Mouse (Mus musculus) limb, embryonic 13.5 days (tissue): ENCODE measurements around the gene Plcl1. TPM values are rescaled to one million over a fixed set of nuclear protein-coding genes. Genes with fewer than 3 reads are reported as not detected.
"Not testable (repeated sequence)": the region's sequence is repeated elsewhere in the genome, so short reads cannot be mapped to it uniquely, and the experiment has no call there.

Source experiments
- ATAC-seq: fragments of 200-750 bp; cut with Nextera tagmentation; 2 replicates; pipeline ENCODE4 v1.8.0; 2017; ENCODE audit warnings: low read depth, moderate number of reproducible peaks, moderate TSS enrichment; ENCODE audit not compliant: low FRiP score
- H3K27ac ChIP-seq: fragments of 300-500 bp; sonication (generic); 2 replicates; pipeline ENCODE4 v1.5.1; 2015; ENCODE audit warnings: inconsistent platforms, mild to moderate bottlenecking, moderate library complexity
- H3K27me3 ChIP-seq: fragments of 300-500 bp; sonication (generic); 2 replicates; pipeline ENCODE4 v1.6.1; 2015; ENCODE audit warnings: mild to moderate bottlenecking, inconsistent platforms
- H3K36me3 ChIP-seq: fragments of 300-500 bp; sonication (generic); 2 replicates; pipeline ENCODE4 v1.6.1; 2015; ENCODE audit warnings: inconsistent platforms, mild to moderate bottlenecking, moderate library complexity
- H3K4me1 ChIP-seq: fragments of 300-500 bp; sonication (generic); 2 replicates; pipeline ENCODE4 v1.6.1; 2015; ENCODE audit warnings: inconsistent platforms
- H3K4me2 ChIP-seq: fragments of 300-500 bp; sonication (generic); replicated peaks from 2 replicates; pipeline ENCODE4 v1.6.1; 2015; ENCODE audit warnings: inconsistent platforms, mild to moderate bottlenecking, moderate library complexity
- H3K4me3 ChIP-seq: fragments of 300-500 bp; sonication (generic); 2 replicates; pipeline ENCODE4 v1.5.1; 2015; ENCODE audit warnings: moderate library complexity, mild to moderate bottlenecking, inconsistent platforms
- H3K9ac ChIP-seq: fragments of 300-500 bp; sonication (generic); 2 replicates; pipeline ENCODE4 v1.6.1; 2015; ENCODE audit warnings: mild to moderate bottlenecking, inconsistent platforms
- H3K9me3 ChIP-seq: fragments of 300-500 bp; sonication (generic); 2 replicates; pipeline ENCODE4 v1.6.1; 2016; ENCODE audit warnings: inconsistent platforms
- WGBS: fragments of 180-500 bp; shearing (Covaris S2); methylation state at CpG from one replicate; pipeline ENCODE4 v1.1.7; 2015; 5-methylcytosine and 5-hydroxymethylcytosine counted together
- polyA plus RNA-seq: library from polyadenylated mRNA; unstranded; fragments of >200 nt; fragmentation: Nextera tagmentation; extraction: Ambion mirVana; gene quantifications from 2 replicates; pipeline ENCODE4 v1.2.1, GENCODE M21; 2015

The Plcl1 gene
- polyA plus RNA-seq, 1 experiment from 2014 or later: 1.3 TPM

DNA sequence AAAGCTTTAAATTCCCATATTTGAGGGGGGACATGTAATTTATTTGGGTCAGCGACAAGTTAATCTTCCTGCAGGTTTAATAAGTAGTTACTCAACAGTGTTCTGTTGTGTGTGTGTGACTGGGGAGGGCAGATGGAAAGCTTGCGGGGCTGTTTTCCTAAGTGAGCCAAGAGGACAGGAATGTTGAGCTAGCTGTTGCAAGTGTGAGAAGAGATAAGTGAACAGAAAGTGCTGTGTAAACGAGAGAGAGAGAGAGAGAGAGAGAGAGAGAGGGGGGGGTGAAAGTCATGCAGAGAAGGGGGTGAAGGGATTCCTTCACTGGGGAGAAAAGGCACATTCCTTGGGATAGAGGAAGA lies 39.9 kb downstream of the Plcl1 start:
- no peak overlapping the region for H3K4me3 ChIP-seq
- ATAC-seq: no peak
- H3K4me1 ChIP-seq: no peaks in the 10 kb centered on the region
- no peak overlapping the region for H3K27ac ChIP-seq
- no peak overlapping the region for H3K9ac ChIP-seq
- H3K27me3 ChIP-seq: no peaks in the 10 kb centered on the region
- H3K9me3 ChIP-seq: no peaks in the 10 kb centered on the region
- no peak overlapping the region for H3K4me2 ChIP-seq
- 52% methylated on average over 3 of the region's 3 CpGs for WGBS
- no peaks in the 10 kb centered on the region for H3K36me3 ChIP-seq

DNA sequence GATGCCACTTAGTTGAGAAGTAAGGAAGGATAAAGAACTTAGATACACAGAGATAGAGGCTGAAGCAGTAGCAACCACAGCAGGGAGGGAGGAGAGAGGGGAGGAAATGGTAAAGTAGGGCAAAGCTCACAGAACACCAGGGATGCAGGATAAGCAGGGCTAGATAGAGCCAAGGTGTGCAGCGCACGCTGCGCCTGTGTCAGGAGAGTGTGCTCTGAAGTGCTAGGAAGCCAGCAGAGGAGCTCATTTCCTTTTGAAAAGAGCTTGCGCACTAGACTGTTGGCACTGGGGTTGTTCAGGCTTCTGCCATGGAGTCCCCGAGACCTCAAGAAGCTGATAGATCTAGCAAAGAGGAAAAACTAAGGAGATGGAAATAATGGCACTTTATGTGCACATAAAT lies 40.6 kb downstream of the Plcl1 start:
- ATAC-seq: no peak
- no peak overlapping the region for H3K9ac ChIP-seq
- no peaks in the 10 kb centered on the region for H3K9me3 ChIP-seq
- H3K27ac ChIP-seq: no peak overlapping the region
- no peak overlapping the region for H3K4me3 ChIP-seq
- no peaks in the 10 kb centered on the region for H3K27me3 ChIP-seq
- no peaks in the 10 kb centered on the region for H3K4me1 ChIP-seq
- H3K4me2 ChIP-seq: no peak overlapping the region
- no peaks in the 10 kb centered on the region for H3K36me3 ChIP-seq
- WGBS: 90% methylated on average over 5 of the region's 5 CpGs

DNA sequence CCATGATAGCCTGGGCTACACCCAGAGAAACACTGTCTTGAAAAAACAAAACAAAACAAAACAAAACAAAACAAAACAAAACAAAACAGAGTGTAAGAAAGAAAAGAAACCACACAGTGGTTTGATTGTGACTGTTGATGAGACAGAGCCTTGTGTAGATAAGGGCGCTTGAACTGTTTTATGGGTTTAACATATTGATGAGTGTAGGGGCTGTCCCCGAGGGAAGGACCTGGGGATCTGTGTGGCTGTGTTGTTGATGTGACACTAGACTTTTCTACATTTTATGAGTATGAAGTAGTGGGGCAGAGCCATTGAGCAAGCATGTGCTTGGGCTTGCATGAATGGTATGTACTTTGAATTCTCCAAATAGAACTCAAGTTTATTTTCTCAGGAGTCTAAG lies 41.2 kb downstream of the Plcl1 start:
- WGBS: 72% methylated on average over 2 of the region's 2 CpGs
- no peak for ATAC-seq
- no peaks in the 10 kb centered on the region for H3K4me1 ChIP-seq

DNA sequence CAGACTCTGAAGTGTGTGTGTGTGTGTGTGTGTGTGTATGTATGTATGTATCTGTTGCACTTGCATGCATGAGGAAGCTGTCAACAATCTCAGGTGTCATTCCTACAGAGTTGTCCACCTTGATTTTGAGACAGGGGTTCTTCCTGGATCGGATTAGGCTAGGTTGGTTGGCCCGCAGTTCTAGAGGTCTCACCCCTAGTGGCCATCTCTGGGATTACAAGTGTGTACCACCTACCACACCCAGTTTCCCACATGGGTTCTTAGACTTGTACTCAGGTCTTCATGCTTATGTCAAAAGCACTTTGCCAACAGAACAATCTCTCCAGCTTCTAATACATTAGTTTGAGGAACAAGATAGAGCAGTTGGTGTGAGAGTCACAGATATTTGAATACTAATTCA lies 41.9 kb downstream of the Plcl1 start:
- no peak overlapping the region for H3K9ac ChIP-seq
- no peak overlapping the region for H3K4me2 ChIP-seq
- H3K36me3 ChIP-seq: no peaks in the 10 kb centered on the region
- no peak overlapping the region for H3K27ac ChIP-seq
- WGBS: 82% methylated on average over 2 of the region's 2 CpGs
- H3K4me1 ChIP-seq: no peaks in the 10 kb centered on the region
- ATAC-seq: no peak
- H3K27me3 ChIP-seq: no peaks in the 10 kb centered on the region
- no peaks in the 10 kb centered on the region for H3K9me3 ChIP-seq
- H3K4me3 ChIP-seq: no peak overlapping the region

More for the DNA sequence above, 41.2 kb downstream of the Plcl1 start:
- Histone ChIP-seq H3K36me3 (no peaks in the 10 kb centered on the region), H3K27ac (no peak overlapping the region), H3K9me3 (no peaks in the 10 kb centered on the region), H3K9ac (no peak overlapping the region), H3K4me2 (no peak overlapping the region), H3K27me3 (no peaks in the 10 kb centered on the region), H3K4me3 (no peak overlapping the region)

DNA sequence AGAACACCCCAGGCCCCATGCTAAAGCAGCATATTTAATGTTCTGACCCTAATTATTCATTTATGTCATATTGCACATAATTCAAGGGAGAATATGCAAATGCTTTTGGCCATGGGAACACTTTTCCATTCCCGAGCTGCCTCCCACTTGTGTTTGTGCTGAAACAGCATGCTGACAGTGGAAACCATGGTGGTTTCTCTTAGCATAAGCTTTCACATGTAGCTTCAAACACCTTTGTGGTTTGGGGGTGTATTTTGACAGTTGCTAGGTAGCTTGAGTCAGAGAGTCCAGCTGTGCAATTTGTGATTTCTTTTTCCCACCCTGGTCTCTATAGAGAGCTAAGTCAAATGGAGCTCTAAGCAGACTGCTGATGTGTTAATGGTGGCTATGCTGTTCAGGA lies 42.4 kb downstream of the Plcl1 start:
- Histone ChIP-seq H3K4me1 (no peaks in the 10 kb centered on the region), H3K36me3 (no peaks in the 10 kb centered on the region), H3K4me3 (no peak overlapping the region), H3K9me3 (no peaks in the 10 kb centered on the region), H3K27ac (no peak overlapping the region; the same call in 1 of the 2 replicates), H3K27me3 (no peaks in the 10 kb centered on the region), H3K9ac (no peak overlapping the region), H3K4me2 (no peak overlapping the region)
- 77% methylated on average over 1 of the region's 1 CpGs for WGBS
- ATAC-seq: no peak

DNA sequence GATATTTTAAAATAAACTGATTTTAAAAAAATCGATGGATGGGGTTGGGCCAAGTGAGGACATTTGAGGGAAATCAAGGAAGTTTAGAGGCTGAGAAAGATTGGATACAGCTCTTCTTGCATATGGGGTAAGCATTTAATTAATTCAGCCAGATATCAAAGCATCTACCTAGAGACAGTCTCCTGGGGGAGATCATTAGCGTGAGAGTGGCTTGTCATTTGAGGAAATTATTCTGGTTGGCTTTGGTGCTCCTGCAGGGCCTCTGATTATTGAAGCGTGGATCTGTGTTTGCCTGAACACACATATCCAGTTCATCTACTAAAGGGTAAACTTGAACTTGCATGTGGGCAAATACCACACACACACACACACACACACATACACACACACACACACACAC lies 44.1 kb downstream of the Plcl1 start:
- H3K27me3 ChIP-seq: no peaks in the 10 kb centered on the region
- H3K4me3 ChIP-seq: no peak overlapping the region
- no peaks in the 10 kb centered on the region for H3K9me3 ChIP-seq
- 80% methylated on average over 3 of the region's 3 CpGs for WGBS
- ATAC-seq: no peak
- H3K4me2 ChIP-seq: no peak overlapping the region
- no peak overlapping the region for H3K9ac ChIP-seq
- no peaks in the 10 kb centered on the region for H3K36me3 ChIP-seq
- no peaks in the 10 kb centered on the region for H3K4me1 ChIP-seq
- no peak overlapping the region for H3K27ac ChIP-seq

DNA sequence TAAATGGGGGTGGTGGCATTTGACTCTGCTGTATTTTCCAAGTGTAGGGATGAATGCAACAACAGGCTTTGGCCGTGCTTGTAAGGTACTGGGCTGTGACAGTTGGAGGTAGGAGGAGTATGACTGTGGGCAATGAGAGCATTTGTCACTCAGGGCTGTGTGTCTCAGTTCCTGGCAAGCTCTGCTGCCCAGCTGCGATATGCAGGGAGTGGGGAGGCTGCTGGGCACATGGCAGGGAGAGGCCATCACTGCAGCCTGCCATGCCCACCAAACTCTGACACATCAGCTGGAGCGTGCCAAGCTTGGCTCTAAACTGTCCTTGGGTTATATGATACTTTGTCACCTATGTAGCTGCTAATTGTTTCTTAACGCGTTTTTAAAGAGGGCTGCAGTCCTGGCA lies 48.4 kb downstream of the Plcl1 start:
- no peak overlapping the region for H3K9ac ChIP-seq
- no peak for ATAC-seq

DNA sequence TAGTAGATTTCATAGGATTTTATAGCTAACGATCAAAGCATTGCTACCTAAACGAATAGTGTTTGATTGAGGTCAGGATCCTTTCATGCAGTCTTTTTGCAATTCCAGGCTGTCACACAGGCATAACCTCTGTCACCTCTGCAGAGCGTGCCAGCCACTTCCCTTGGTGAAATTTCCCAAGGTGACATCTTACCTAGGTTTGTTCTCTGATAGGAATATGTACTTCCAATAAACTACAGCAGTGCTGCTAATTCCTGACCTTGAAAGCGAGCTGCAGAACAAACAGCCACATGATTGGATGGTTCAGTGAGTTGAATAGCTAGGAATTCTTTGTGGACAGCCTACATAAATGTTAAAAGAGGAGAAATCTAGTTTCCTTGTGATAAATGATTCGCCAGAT lies 56.6 kb downstream of the Plcl1 start:
- no peaks in the 10 kb centered on the region for H3K36me3 ChIP-seq
- no peak overlapping the region for H3K4me3 ChIP-seq
- no peaks in the 10 kb centered on the region for H3K27me3 ChIP-seq
- H3K9me3 ChIP-seq: no peaks in the 10 kb centered on the region
- no peaks in the 10 kb centered on the region for H3K4me1 ChIP-seq
- no peak overlapping the region for H3K27ac ChIP-seq
- ATAC-seq: no peak
- no peak overlapping the region for H3K9ac ChIP-seq
- WGBS: 79% methylated on average over 5 of the region's 5 CpGs
- no peak overlapping the region for H3K4me2 ChIP-seq

More for the DNA sequence above, 48.4 kb downstream of the Plcl1 start:
- Histone ChIP-seq H3K9me3 (no peaks in the 10 kb centered on the region), H3K27me3 (no peaks in the 10 kb centered on the region), H3K4me1 (no peaks in the 10 kb centered on the region), H3K27ac (no peak overlapping the region), H3K36me3 (no peaks in the 10 kb centered on the region), H3K4me3 (no peak overlapping the region), H3K4me2 (no peak overlapping the region)
- WGBS: 78% methylated on average over 5 of the region's 5 CpGs

DNA sequence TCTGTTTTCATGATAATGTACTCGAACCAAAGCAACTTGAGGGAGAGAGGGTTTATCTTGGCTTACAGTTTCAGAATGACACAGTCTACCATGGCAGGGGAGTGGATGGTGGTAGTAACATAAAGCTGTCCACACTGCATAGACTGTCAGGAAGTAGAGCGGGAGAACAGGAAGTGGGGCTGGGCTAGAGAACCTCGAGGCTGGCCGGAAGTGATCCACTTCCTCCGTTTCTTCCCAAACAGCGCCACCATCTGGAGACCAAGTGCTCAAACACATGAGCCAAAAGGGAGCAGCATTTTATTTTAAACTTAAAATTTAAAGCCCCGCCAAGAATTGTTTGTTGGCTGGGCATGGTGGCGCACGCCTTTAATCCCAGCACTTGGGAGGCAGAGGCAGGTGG lies 68.0 kb downstream of the Plcl1 start:
- Histone ChIP-seq H3K4me1 (no peaks in the 10 kb centered on the region), H3K27ac (no peak overlapping the region), H3K4me2 (no peak overlapping the region), H3K27me3 (no peaks in the 10 kb centered on the region), H3K4me3 (no peak overlapping the region), H3K9me3 (no peaks in the 10 kb centered on the region), H3K9ac (no peak overlapping the region), H3K36me3 (no peaks in the 10 kb centered on the region)
- ATAC-seq: no peak
- 82% methylated on average over 9 of the region's 9 CpGs for WGBS

DNA sequence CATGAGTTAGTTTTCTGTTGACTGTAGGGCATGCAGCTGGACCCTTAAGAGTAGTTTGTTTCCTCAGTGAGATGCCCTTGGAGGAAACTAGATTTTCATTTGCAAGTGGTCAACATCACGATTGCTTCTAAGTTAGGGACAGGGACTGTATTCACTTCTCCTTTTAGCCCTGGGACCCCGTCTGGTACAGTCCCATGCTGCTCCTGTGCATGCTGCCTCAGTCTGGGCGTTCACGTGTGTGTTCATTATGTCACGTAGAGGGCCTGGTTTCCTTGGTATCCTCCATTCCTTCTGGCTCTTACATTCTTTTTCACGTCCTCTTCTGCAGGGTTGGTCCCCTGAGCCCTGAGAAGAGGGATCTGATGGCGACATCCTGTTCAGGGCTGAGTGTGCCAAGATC lies 69.3 kb downstream of the Plcl1 start:
- Histone ChIP-seq H3K4me1 (no peaks in the 10 kb centered on the region), H3K27ac (no peak overlapping the region), H3K9ac (no peak overlapping the region), H3K9me3 (no peaks in the 10 kb centered on the region), H3K36me3 (no peaks in the 10 kb centered on the region), H3K4me2 (no peak overlapping the region), H3K4me3 (no peak overlapping the region), H3K27me3 (no peaks in the 10 kb centered on the region)
- WGBS: 90% methylated on average over 7 of the region's 7 CpGs
- no peak for ATAC-seq

DNA sequence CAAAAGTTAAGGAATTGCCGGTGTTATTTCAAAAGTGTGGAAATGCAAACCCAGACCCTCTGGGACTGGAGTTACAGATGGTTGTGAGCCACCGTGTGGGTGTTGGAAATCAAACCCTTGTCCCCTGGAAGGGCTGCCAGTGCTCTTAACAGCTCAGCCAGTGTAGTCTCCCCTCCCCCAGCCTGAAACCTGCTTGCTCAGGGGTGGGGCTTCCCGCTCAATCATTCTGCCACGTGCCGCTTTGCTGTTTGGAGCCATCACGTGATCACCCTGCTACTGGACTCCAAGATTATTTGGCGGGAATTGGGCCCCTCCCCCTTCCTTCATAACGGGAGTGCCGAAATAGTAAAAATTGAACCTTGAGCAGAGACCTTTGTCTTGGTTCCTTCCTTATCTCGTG lies 81.7 kb downstream of the Plcl1 start:
- H3K4me2 ChIP-seq, H3K36me3 ChIP-seq, ATAC-seq, H3K27me3 ChIP-seq, H3K9ac ChIP-seq, H3K9me3 ChIP-seq, H3K4me1 ChIP-seq, H3K27ac ChIP-seq, H3K4me3 ChIP-seq: not testable (repeated sequence)
- 73% methylated on average over 10 of the region's 10 CpGs for WGBS

DNA sequence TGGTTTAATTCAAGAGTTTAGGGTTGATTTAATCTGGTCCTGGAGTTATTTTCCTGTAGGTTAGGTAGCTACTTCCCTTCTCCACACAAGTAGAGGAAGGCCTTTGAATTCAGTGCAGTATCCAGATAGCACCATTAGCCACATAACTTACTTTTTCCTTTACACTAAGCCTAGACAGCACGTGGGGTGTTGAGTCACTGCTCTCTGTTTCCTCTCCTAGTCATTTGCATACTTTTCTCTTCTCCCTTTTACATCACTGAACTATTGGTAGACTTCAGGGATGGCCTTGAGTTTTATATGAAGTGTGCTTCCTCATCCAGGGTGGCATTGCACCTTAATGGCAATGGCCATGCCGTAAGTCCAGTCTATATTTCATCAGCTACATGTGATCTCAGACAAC lies 82.5 kb downstream of the Plcl1 start:
- Histone ChIP-seq H3K27ac (no peak overlapping the region), H3K36me3 (no peaks in the 10 kb centered on the region), H3K9me3 (no peaks in the 10 kb centered on the region), H3K4me2 (no peak overlapping the region), H3K4me3 (no peak overlapping the region), H3K27me3 (no peaks in the 10 kb centered on the region), H3K9ac (no peak overlapping the region), H3K4me1 (no peaks in the 10 kb centered on the region)
- ATAC-seq: no peak
- WGBS: 81% methylated on average over 2 of the region's 2 CpGs

DNA sequence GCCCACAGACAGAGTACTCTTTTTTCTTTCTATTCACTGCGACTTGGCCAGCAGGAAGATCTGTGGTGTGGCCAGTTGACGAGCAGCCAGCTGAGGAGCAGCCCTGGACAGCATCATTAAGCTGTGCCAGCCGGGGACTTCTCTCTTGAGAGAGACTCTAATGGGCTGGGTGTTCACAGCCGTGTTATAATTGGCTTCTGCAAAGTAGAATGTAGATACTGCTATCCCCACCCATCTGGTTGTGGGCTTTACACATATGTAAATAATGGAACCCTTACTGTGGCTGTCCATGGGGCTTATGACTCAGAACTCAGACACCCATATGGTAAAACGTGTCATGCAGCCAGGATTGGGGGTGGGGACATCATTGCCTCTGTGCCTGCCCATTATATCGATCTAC lies 83.6 kb downstream of the Plcl1 start:
- H3K27me3 ChIP-seq: no peaks in the 10 kb centered on the region
- 47% methylated on average over 6 of the region's 6 CpGs for WGBS
- no peaks in the 10 kb centered on the region for H3K36me3 ChIP-seq
- H3K4me3 ChIP-seq: no peak overlapping the region
- no peaks in the 10 kb centered on the region for H3K4me1 ChIP-seq
- no peaks in the 10 kb centered on the region for H3K9me3 ChIP-seq
- H3K4me2 ChIP-seq: no peak overlapping the region
- no peak overlapping the region for H3K27ac ChIP-seq
- H3K9ac ChIP-seq: no peak overlapping the region
- ATAC-seq: no peak

DNA sequence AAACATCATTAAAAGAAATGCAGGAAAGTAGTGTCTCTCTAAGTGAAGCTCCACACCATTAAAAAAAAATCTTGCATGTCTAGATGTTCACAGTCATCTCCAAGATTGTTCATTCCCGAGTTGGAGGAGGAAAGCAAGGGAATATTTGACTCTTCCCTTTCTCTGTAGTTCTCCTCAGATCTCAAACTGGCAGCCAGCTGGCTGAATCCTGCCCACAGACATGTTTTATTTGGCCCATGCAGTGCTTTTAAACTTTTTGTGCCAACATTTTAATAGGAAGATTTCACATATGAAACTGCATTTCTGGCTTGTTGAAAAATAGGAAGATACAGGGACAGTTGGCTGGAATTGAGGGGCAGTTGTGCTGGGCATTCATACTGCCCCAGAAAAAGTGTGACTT lies 94.2 kb downstream of the Plcl1 start:
- no peaks in the 10 kb centered on the region for H3K27me3 ChIP-seq
- 78% methylated on average over 1 of the region's 1 CpGs for WGBS
- no peaks in the 10 kb centered on the region for H3K36me3 ChIP-seq
- H3K9me3 ChIP-seq: no peaks in the 10 kb centered on the region
- no peak overlapping the region for H3K4me3 ChIP-seq
- H3K9ac ChIP-seq: no peak overlapping the region
- no peak overlapping the region for H3K4me2 ChIP-seq
- H3K4me1 ChIP-seq: peaks cover 8% of the 10 kb centered on the region; the same call in 1 of the 2 replicates
- no peak for ATAC-seq
- H3K27ac ChIP-seq: no peak overlapping the region
